In the genomic region with DNA sequence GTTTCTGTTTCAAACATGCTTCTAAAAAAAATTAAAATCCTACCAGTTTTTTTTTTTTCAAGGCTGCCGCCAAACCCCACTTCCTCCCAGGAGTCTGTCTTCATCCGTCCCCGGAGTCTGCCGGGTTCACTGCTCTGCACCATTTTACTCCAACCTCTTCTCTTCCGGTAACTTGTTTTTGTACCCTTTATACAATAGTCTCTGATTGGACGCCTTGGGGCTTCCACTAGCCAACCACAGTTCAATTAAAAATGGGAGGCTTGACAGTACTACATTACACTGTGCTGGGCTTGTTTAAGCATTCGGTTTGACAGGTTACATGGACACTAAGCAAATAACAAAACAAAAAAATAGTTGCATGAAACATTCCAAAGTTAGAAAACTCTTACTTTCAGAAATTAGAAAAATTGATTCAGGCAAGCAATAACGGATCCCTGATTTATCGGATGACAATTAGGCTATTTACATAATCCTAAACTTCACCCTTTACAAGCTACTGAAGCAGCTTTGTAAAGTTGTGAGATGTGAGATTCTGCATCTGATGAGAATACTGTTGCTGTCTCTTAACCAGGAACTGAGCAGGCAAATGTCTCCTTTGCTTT, we compare ENCODE assay signal across 9 mouse cellular contexts.
DNase-seq lines count a peak whose midpoint lies in the region; ATAC-seq and TF ChIP-seq lines count a peak whose summit lies in the region.
"Had no signal": no experiment of that assay in that cellular context is flagged by ENCODE, and none has a peak within 500 bp of the region (broad histone marks: within the 10 kb centered on the region; RNA-seq: fewer than 3 reads in every experiment).

No protein-coding gene starts in this region.

- DNase-seq in layer of hippocampus, adult 9-11 months = peak; percentile 27
- no peak for DNase-seq in layer of hippocampus, postnatal 25 days (ENCODE audit: extremely low spot score in 1 of 2, low spot score in 1 of 2)
- DNase-seq in T-cell, adult 2 months (ENCODE audit: low spot score) = peak; percentile 58
- peak; percentile 15 to 36 for DNase-seq in spleen, adult 2 months (ENCODE audit: low read depth in 1 of 2, low spot score in 2 of 2)
- DNase-seq in testis, postnatal 14 days (ENCODE audit: low spot score) = no peak
- no peak for DNase-seq in embryo, embryonic 11 days
- DNase-seq: left cerebral cortex, postnatal 4 days had no signal

- no peak for TF ChIP-seq CTCF in spleen, adult 2 months (IDR thresholded peaks at IDR 0.05; ENCODE audit: extremely low read depth, insufficient read depth, insufficient read length, insufficient replicate concordance)

- no peak overlapping the region for H3K27ac ChIP-seq in heart, embryonic 14.5 days (replicated peaks in 1 of 2; ENCODE audit: control insufficient read depth in 1 of 2, insufficient read depth in 1 of 2, low read depth in 2 of 2, low read length in 2 of 2)
- H3K27ac ChIP-seq in spleen, adult 2 months (ENCODE audit: insufficient read depth, low read length) = peak overlapping the region; percentile 66; the same call in 1 of the 2 replicates
- no peak overlapping the region for H3K27ac ChIP-seq in hindbrain, embryonic 13.5 days

- peak overlapping the region; percentile 31; the same call in 1 of the 2 replicates for H3K4me2 ChIP-seq in heart, embryonic 14.5 days (ENCODE audit: low read length)
- H3K4me2 ChIP-seq in hindbrain, embryonic 13.5 days = no peak overlapping the region

- ATAC-seq in heart, embryonic 14.5 days (ENCODE audit: insufficient number of reproducible peaks, insufficient read depth, low FRiP score, low read depth) = no peak
- no peak for ATAC-seq in hindbrain, embryonic 13.5 days (ENCODE audit: low FRiP score)

- 79% methylated on average over 9 of the region's 9 CpGs for WGBS in heart, embryonic 14.5 days
- WGBS in spleen, adult 2 months = 43% methylated on average over 9 of the region's 9 CpGs
- 87% methylated on average over 9 of the region's 9 CpGs for WGBS in hindbrain, embryonic 13.5 days

- H3K36me3 ChIP-seq in heart, embryonic 14.5 days (ENCODE audit: control insufficient read depth, insufficient read depth, low read length) = no peaks in the 10 kb centered on the region
- H3K36me3 ChIP-seq in spleen, adult 2 months (ENCODE audit: control insufficient read depth, insufficient read depth, low read length) = no peaks in the 10 kb centered on the region
- no peaks in the 10 kb centered on the region for H3K36me3 ChIP-seq in hindbrain, embryonic 13.5 days

- H3K9ac ChIP-seq in heart, embryonic 14.5 days (ENCODE audit: low read length) = no peak overlapping the region
- H3K9ac ChIP-seq in hindbrain, embryonic 13.5 days = no peak overlapping the region

- H3K4me3 ChIP-seq in heart, embryonic 14.5 days (ENCODE audit: control insufficient read depth in 1 of 2, insufficient read depth in 1 of 2, low read depth in 1 of 2, low read length in 2 of 2) = no peak overlapping the region
- peak overlapping the region; percentile 58 for H3K4me3 ChIP-seq in spleen, adult 2 months (ENCODE audit: extremely low read depth, insufficient read depth, insufficient read length)
- H3K4me3 ChIP-seq in hindbrain, embryonic 13.5 days = no peak overlapping the region

- no peaks in the 10 kb centered on the region for H3K4me1 ChIP-seq in heart, embryonic 14.5 days (ENCODE audit: control insufficient read depth in 2 of 2, insufficient read depth in 2 of 2, low read length in 2 of 2)
- H3K4me1 ChIP-seq in spleen, adult 2 months (ENCODE audit: control insufficient read depth, insufficient read depth, insufficient read length) = peaks cover 6% of the 10 kb centered on the region; the same call in 1 of the 2 replicates
- H3K4me1 ChIP-seq in hindbrain, embryonic 13.5 days (replicated peaks) = peaks cover 9% of the 10 kb centered on the region

- H3K27me3 ChIP-seq in heart, embryonic 14.5 days (ENCODE audit: control insufficient read depth, insufficient read depth, low read length) = no peaks in the 10 kb centered on the region
- H3K27me3 ChIP-seq in spleen, adult 2 months (ENCODE audit: control insufficient read depth, insufficient read depth, low read length) = no peaks in the 10 kb centered on the region
- no peaks in the 10 kb centered on the region for H3K27me3 ChIP-seq in hindbrain, embryonic 13.5 days

- H3K9me3 ChIP-seq in heart, embryonic 14.5 days (ENCODE audit: control insufficient read depth, low read length) = no peaks in the 10 kb centered on the region
- H3K9me3 ChIP-seq in hindbrain, embryonic 13.5 days = no peaks in the 10 kb centered on the region

- TF ChIP-seq POLR2A in spleen, adult 2 months (IDR thresholded peaks at IDR 0.05; ENCODE audit: low read depth, low read length) = no peak; the same call in 1 of the 2 replicates

Comparison
In these comparisons a context has a peak if more than half of its experiments do, and no peak if none do; other contexts are left out.
1. DNase-seq: peak in layer of hippocampus, adult 9-11 months (single experiment), T-cell, adult 2 months (single experiment) and spleen, adult 2 months (2 of 2); none in layer of hippocampus, postnatal 25 days (0 of 2), testis, postnatal 14 days (single experiment) and embryo, embryonic 11 days (single experiment).